8 mouse cellular contexts compared by ENCODE assay signal in the genomic region with DNA sequence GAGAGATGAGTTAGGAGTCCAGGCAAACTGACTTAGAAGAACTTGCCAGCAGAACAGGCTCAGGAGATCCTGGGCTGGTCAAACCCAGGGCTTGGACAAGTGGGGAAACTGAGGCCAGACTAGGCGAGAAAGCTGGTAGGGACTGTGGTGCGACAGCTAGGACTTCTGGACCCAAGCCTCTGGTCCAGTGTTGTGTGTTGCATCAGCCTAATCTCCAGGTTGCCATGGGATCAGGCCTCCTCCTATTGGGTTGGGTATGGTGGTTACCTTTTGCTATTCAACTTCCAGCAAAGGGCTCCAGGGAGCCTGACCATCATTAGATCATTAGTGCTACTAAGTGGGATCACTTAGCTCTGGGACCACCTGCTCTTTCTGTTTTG. TPM values are rescaled to one million over a fixed set of nuclear protein-coding genes. Genes with fewer than 3 reads are reported as not detected.
DNase-seq lines count a peak whose midpoint lies in the region; ATAC-seq and TF ChIP-seq lines count a peak whose summit lies in the region.

No protein-coding gene starts in this region.

- in situ Hi-C loops in CH12.LX (cut with MboI; ENCODE audit: low pct_ligation_motif_present, low pct_unique_long_range_greater_than_20kb, low sequenced_read_pairs): no loop called here

- H3K79me2 ChIP-seq in CH12.LX (replicated peaks; ENCODE audit: control insufficient read depth, extremely low read depth, insufficient read depth, poor library complexity, severe bottlenecking): no peaks in the 10 kb centered on the region; the same call in 1 of the 2 replicates

- H3K4me2 ChIP-seq in CH12.LX (ENCODE audit: insufficient read depth, low read depth, poor library complexity, severe bottlenecking): peak overlapping the region; percentile 82
- peak overlapping the region; percentile 81 for H3K4me2 ChIP-seq in liver, embryonic 12.5 days

- no peak for TF ChIP-seq POLR2A in CH12.LX (IDR thresholded peaks at IDR 0.05; ENCODE audit: low read depth, low read length)

- TF ChIP-seq EP300 in CH12.LX (IDR thresholded peaks at IDR 0.05; ENCODE audit: low read length): no peak

- dilution Hi-C loops in CH12.LX (cut with MboI; ENCODE audit: extremely low pct_ligation_motif_present, extremely low pct_unique_long_range_greater_than_20kb, low sequenced_read_pairs): no loop called here

- peak overlapping the region; percentile 71 for H3K9ac ChIP-seq in CH12.LX (ENCODE audit: insufficient read depth, low read depth)
- H3K9ac ChIP-seq in liver, embryonic 12.5 days: peak overlapping the region; percentile 98

- peak overlapping the region; percentile 86; the same call in 1 of the 2 replicates for H3K27ac ChIP-seq in gastrocnemius, adult 2 months
- no peak overlapping the region for H3K27ac ChIP-seq in CH12.LX (ENCODE audit: insufficient read depth, low read depth)
- peak overlapping the region; percentile 92 for H3K27ac ChIP-seq in forebrain, embryonic 10.5 days
- peak overlapping the region; percentile 91 for H3K27ac ChIP-seq in liver, embryonic 12.5 days

- intact Hi-C loops in gastrocnemius, adult 2 months (cut with DNase I): no loop called here

- peaks cover 0 to 19% of the 10 kb centered on the region in 2 experiments for H3K36me3 ChIP-seq in CH12.LX (replicated peaks in 1 of 2; ENCODE audit: control insufficient read depth in 1 of 2, insufficient read depth in 1 of 2, low read length in 1 of 2)
- no peaks in the 10 kb centered on the region for H3K36me3 ChIP-seq in forebrain, embryonic 10.5 days (replicated peaks)
- H3K36me3 ChIP-seq in liver, embryonic 12.5 days: peaks cover 19% of the 10 kb centered on the region

- H3K4me1 ChIP-seq in CH12.LX (ENCODE audit: control insufficient read depth in 1 of 2, insufficient read depth in 2 of 2): peaks cover 8 to 14% of the 10 kb centered on the region in 2 experiments; a peak in 3 of 4 replicates
- H3K4me1 ChIP-seq in forebrain, embryonic 10.5 days: peaks cover 21% of the 10 kb centered on the region
- peaks cover 73% of the 10 kb centered on the region for H3K4me1 ChIP-seq in liver, embryonic 12.5 days

- no peak for DNase-seq in gastrocnemius, adult 2 months
- no peak for DNase-seq in gastrocnemius, postnatal 25 days
- no peak for DNase-seq in CH12.LX (ENCODE audit: extremely low read depth)
- DNase-seq in forebrain, embryonic 10.5 days (ENCODE audit: extremely low spot score, low spot score): no peak
- no peak for DNase-seq in urinary bladder, postnatal 36 days (ENCODE audit: low spot score in 2 of 2)
- no peak for DNase-seq in urinary bladder, adult 2 months (ENCODE audit: low spot score)
- no peak for DNase-seq in cerebellum, adult 18-20 months

- no peak for TF ChIP-seq RAD21 in CH12.LX (IDR thresholded peaks at IDR 0.05; ENCODE audit: low read depth, low read length)

- TF ChIP-seq CTCF in gastrocnemius, adult 2 months (IDR thresholded peaks at IDR 0.05): no peak
- no peak for TF ChIP-seq CTCF in CH12.LX (conservative IDR thresholded peaks at IDR 0.05 in 1 of 2, IDR thresholded peaks at IDR 0.05 in 1 of 2; ENCODE audit: low read depth in 2 of 2, low read length in 2 of 2)

- no peaks in the 10 kb centered on the region for H3K27me3 ChIP-seq in CH12.LX (replicated peaks)
- no peaks in the 10 kb centered on the region for H3K27me3 ChIP-seq in forebrain, embryonic 10.5 days (ENCODE audit: poor library complexity, severe bottlenecking)
- 0 out of 2 replicates have a peak, but pooled peaks cover 4% of the 10 kb centered on the region for H3K27me3 ChIP-seq in liver, embryonic 12.5 days (replicated peaks)

- no peaks in the 10 kb centered on the region for H3K9me3 ChIP-seq in CH12.LX (replicated peaks; ENCODE audit: low read length)
- no peaks in the 10 kb centered on the region for H3K9me3 ChIP-seq in forebrain, embryonic 10.5 days
- no peaks in the 10 kb centered on the region for H3K9me3 ChIP-seq in liver, embryonic 12.5 days (replicated peaks)

- WGBS in forebrain, embryonic 10.5 days: 57% methylated on average over 2 of the region's 2 CpGs
- 40% methylated on average over 2 of the region's 2 CpGs for WGBS in liver, embryonic 12.5 days (ENCODE audit: insufficient replicate concordance)

- H3K4me3 ChIP-seq in gastrocnemius, adult 2 months: peak overlapping the region; percentile 75
- H3K4me3 ChIP-seq in CH12.LX (replicated peaks in 1 of 3; ENCODE audit: low read depth in 2 of 3, low read length in 2 of 3, poor library complexity in 1 of 3): peak overlapping the region; percentile 80 to 92 (median 84)
- H3K4me3 ChIP-seq in forebrain, embryonic 10.5 days: peak overlapping the region; percentile 77
- peak overlapping the region; percentile 92 for H3K4me3 ChIP-seq in liver, embryonic 12.5 days

- 0 out of 2 replicates have a peak, but pooled peaks have one; percentile 14 for ATAC-seq in liver, embryonic 12.5 days

TF ChIP-seq in CH12.LX, 34 proteins besides CTCF, POLR2A, EP300 and RAD21:
- TF ChIP-seq ETS1 (conservative IDR thresholded peaks at IDR 0.05; ENCODE audit: low read depth, low read length) (no peak), MXI1 (IDR thresholded peaks at IDR 0.05; ENCODE audit: low read depth, low read length) (no peak), USF2 (conservative IDR thresholded peaks at IDR 0.05; ENCODE audit: low read depth, low read length) (no peak), ZMIZ1 (IDR thresholded peaks at IDR 0.05; ENCODE audit: low read depth, low read length) (no peak), NRF1 (IDR thresholded peaks at IDR 0.05; ENCODE audit: low read depth, low read length) (no peak), SMC3 (IDR thresholded peaks at IDR 0.05; ENCODE audit: low read depth, low read length) (no peak), ZKSCAN1 (IDR thresholded peaks at IDR 0.05; ENCODE audit: borderline replicate concordance, low read depth, low read length) (no peak), NELFE (IDR thresholded peaks at IDR 0.05; ENCODE audit: low read depth, low read length) (no peak), GABPA (IDR thresholded peaks at IDR 0.05; ENCODE audit: insufficient replicate concordance, low read depth, low read length) (no peak), MEF2A (IDR thresholded peaks at IDR 0.05; ENCODE audit: borderline replicate concordance, low read depth, low read length) (no peak), ZNF384 (IDR thresholded peaks at IDR 0.05; ENCODE audit: low read depth, low read length) (no peak), MYC (IDR thresholded peaks at IDR 0.05; ENCODE audit: low read depth, low read length) (no peak), CHD1 (IDR thresholded peaks at IDR 0.05; ENCODE audit: low read depth, low read length) (no peak), MAFK (IDR thresholded peaks at IDR 0.05; ENCODE audit: insufficient replicate concordance, low read length) (no peak)

RNA-seq across cellular contexts. Expression of a gene that starts 0.9 kb away (rescaled TPM):
- 1 to 10 TPM; 5.7 to 7.3 TPM for total RNA-seq in gastrocnemius, adult 2 months (2021)
- 1 to 10 TPM; 2.0 to 3.5 TPM for total RNA-seq in gastrocnemius, postnatal 25 days (2021)
- total RNA-seq in CH12.LX (2012; rRNA removed) (5.4 and 11.5 TPM in 2 replicates), CH12.LX (2014; rRNA removed) (6.8 and 7.6 TPM in 2 replicates)
- polyA plus RNA-seq in CH12.LX (2012; ENCODE audit: insufficient read length, low read depth): 3.0 and 3.1 TPM in 2 replicates
- polyA plus RNA-seq in forebrain, embryonic 10.5 days (2016; fragmentation: Nextera tagmentation; extraction: Ambion mirVana): 9.9 and 11.3 TPM in 2 replicates
- 24.2 and 26.2 TPM in 2 replicates for polyA plus RNA-seq in liver, embryonic 12.5 days (2016; fragmentation: Nextera tagmentation; extraction: Ambion mirVana)
- polyA plus RNA-seq in urinary bladder, adult 2 months (2012; rRNA removed): 10.8 and 12.5 TPM in 2 replicates

RNA-seq across cellular contexts. Expression of a gene that starts 18.3 kb away (rescaled TPM):
- 1 to 10 TPM in 1 of 2 experiments, under 1 TPM in 1; 0.82 to 1.9 TPM for total RNA-seq in gastrocnemius, adult 2 months (2021)
- under 1 TPM; 0.46 to 0.74 TPM for total RNA-seq in gastrocnemius, postnatal 25 days (2021)
- total RNA-seq in CH12.LX (2012; rRNA removed): 0.34 and 1.2 TPM in 2 replicates
- total RNA-seq in CH12.LX (2014; rRNA removed): 0.24 and 0.50 TPM in 2 replicates
- polyA plus RNA-seq in CH12.LX (2012; ENCODE audit: insufficient read length, low read depth): 0.33 and 0.54 TPM in 2 replicates
- 0.42 and 0.81 TPM in 2 replicates for polyA plus RNA-seq in forebrain, embryonic 10.5 days (2016; fragmentation: Nextera tagmentation; extraction: Ambion mirVana)
- 0.18 and 0.24 TPM in 2 replicates for polyA plus RNA-seq in liver, embryonic 12.5 days (2016; fragmentation: Nextera tagmentation; extraction: Ambion mirVana)
- polyA plus RNA-seq in urinary bladder, adult 2 months (2012; rRNA removed): 0.49 and 0.59 TPM in 2 replicates

RNA-seq across cellular contexts. Expression of a gene that starts 33.5 kb away (rescaled TPM):
- 100 to 1,000 TPM; 548 to 725 TPM for total RNA-seq in gastrocnemius, adult 2 months (2021)
- 100 to 1,000 TPM; 196 to 518 TPM for total RNA-seq in gastrocnemius, postnatal 25 days (2021)
- total RNA-seq in CH12.LX (2012; rRNA removed) (4.1 and 5.5 TPM in 2 replicates), CH12.LX (2014; rRNA removed) (5.3 and 6.2 TPM in 2 replicates)
- polyA plus RNA-seq in CH12.LX (2012; ENCODE audit: insufficient read length, low read depth): 2.7 and 3.0 TPM in 2 replicates
- polyA plus RNA-seq in forebrain, embryonic 10.5 days (2016; fragmentation: Nextera tagmentation; extraction: Ambion mirVana): 0.43 and 0.57 TPM in 2 replicates
- 1.1 and 1.2 TPM in 2 replicates for polyA plus RNA-seq in liver, embryonic 12.5 days (2016; fragmentation: Nextera tagmentation; extraction: Ambion mirVana)
- 46.8 and 55.6 TPM in 2 replicates for polyA plus RNA-seq in urinary bladder, adult 2 months (2012; rRNA removed)

RNA-seq across cellular contexts. Expression of a gene that starts 36.3 kb away (rescaled TPM):
- total RNA-seq in gastrocnemius, adult 2 months (2021): 10 to 100 TPM; 75.2 to 83.5 TPM
- 10 to 100 TPM; 54.4 to 59.7 TPM for total RNA-seq in gastrocnemius, postnatal 25 days (2021)
- 76.2 and 91.3 TPM in 2 replicates for total RNA-seq in CH12.LX (2012; rRNA removed)
- 83.0 and 87.9 TPM in 2 replicates for total RNA-seq in CH12.LX (2014; rRNA removed)
- 125 and 150 TPM in 2 replicates for polyA plus RNA-seq in CH12.LX (2012; ENCODE audit: insufficient read length, low read depth)
- polyA plus RNA-seq in forebrain, embryonic 10.5 days (2016; fragmentation: Nextera tagmentation; extraction: Ambion mirVana): 104 and 106 TPM in 2 replicates
- 69.1 and 72.6 TPM in 2 replicates for polyA plus RNA-seq in liver, embryonic 12.5 days (2016; fragmentation: Nextera tagmentation; extraction: Ambion mirVana)
- polyA plus RNA-seq in urinary bladder, adult 2 months (2012; rRNA removed): 59.5 and 69.6 TPM in 2 replicates

RNA-seq across cellular contexts. Expression of a gene that starts 44.7 kb away (rescaled TPM):
- 10 to 100 TPM; 46.8 to 61.0 TPM for total RNA-seq in gastrocnemius, adult 2 months (2021)
- total RNA-seq in gastrocnemius, postnatal 25 days (2021): 10 to 100 TPM; 62.8 to 80.9 TPM
- total RNA-seq in CH12.LX (2012; rRNA removed) (143 and 198 TPM in 2 replicates), CH12.LX (2014; rRNA removed) (135 and 150 TPM in 2 replicates)
- polyA plus RNA-seq in CH12.LX (2012; ENCODE audit: insufficient read length, low read depth): 132 and 142 TPM in 2 replicates
- 0.32 and 0.82 TPM in 2 replicates for polyA plus RNA-seq in forebrain, embryonic 10.5 days (2016; fragmentation: Nextera tagmentation; extraction: Ambion mirVana)
- polyA plus RNA-seq in liver, embryonic 12.5 days (2016; fragmentation: Nextera tagmentation; extraction: Ambion mirVana): 9.8 and 11.6 TPM in 2 replicates
- polyA plus RNA-seq in urinary bladder, adult 2 months (2012; rRNA removed): 201 and 267 TPM in 2 replicates

Comparison
In these comparisons a context has a peak if more than half of its experiments do, and no peak if none do; other contexts are left out.
1. RNA of a gene that starts 33.5 kb away (polyA plus RNA-seq): 46.8 to 55.6 TPM in urinary bladder, adult 2 months; 2.7 to 3.0 TPM in CH12.LX, 1.1 to 1.2 TPM in liver, embryonic 12.5 days and 0.43 to 0.57 TPM in forebrain, embryonic 10.5 days; every median in the first group is over 10 times any median in the second.
2. Peak in every context shown above with its lines, with median percentiles within 50 percentile points of each other: H3K4me3 ChIP-seq.